Mouse (Mus musculus) bone marrow, adult 2 months (tissue): ENCODE results near the gene Erbin.

ENCODE experiments used
- CTCF ChIP-seq: fragments of 200-500 bp; IDR thresholded peaks from 2 replicates; pipeline ENCODE4 v1.5.1; 2011; ENCODE audit warnings: low read length, control low read depth; ENCODE audit not compliant: control insufficient read depth, insufficient read depth
- POLR2A ChIP-seq: fragments of 200-500 bp; IDR thresholded peaks from 2 replicates; pipeline ENCODE4 v1.6.1; 2011; ENCODE audit warnings: low read depth, mild to moderate bottlenecking, control low read depth, low read length, borderline replicate concordance; ENCODE audit not compliant: control insufficient read depth

- TF ChIP-seq CTCF (no peak), POLR2A (no peak)
These were observed 49.6 kb upstream of the Erbin start for GRCm38 (mm10) chr13:103969912-103970311.
